Mouse (Mus musculus): ENCODE results near the gene Ssbp4. TPM values are rescaled to one million over a fixed set of nuclear protein-coding genes. Genes with fewer than 3 reads are reported as not detected.
"Not testable (repeated sequence)": the region's sequence is repeated elsewhere in the genome, so short reads cannot be mapped to it uniquely, and the experiment has no call there.

The Ssbp4 gene
- polyA plus RNA-seq, 1 experiment from 2014 or later = 135 TPM

- DNase-seq (ENCODE audit: low spot score) = peak; percentile 94
Measured at GRCm38 (mm10) chr8:70593961-70594609, 14.6 kb downstream of the Ssbp4 start, which contains the start of gene Isyna1. Gene Isyna1, plus strand, starts transcription at chr8:70594373.

- no peak for DNase-seq (ENCODE audit: low spot score)
Measured at GRCm38 (mm10) chr8:70593173-70593572, 15.5 kb downstream of the Ssbp4 start.

GRCm38 (mm10) chr8:70591569-70591968, 17.1 kb downstream of the Ssbp4 start:
- no peak for DNase-seq (ENCODE audit: low spot score)

GRCm38 (mm10) chr8:70587955-70588354, 20.7 kb downstream of the Ssbp4 start:
- not testable (repeated sequence) for DNase-seq (ENCODE audit: low spot score)

GRCm38 (mm10) chr8:70585258-70585652, 23.4 kb downstream of the Ssbp4 start:
- peak; percentile 59 for DNase-seq (ENCODE audit: low spot score)

- DNase-seq (ENCODE audit: low spot score) = no peak
Measured at GRCm38 (mm10) chr8:70584606-70585257, 23.9 kb downstream of the Ssbp4 start.

GRCm38 (mm10) chr8:70583476-70584387, 24.9 kb downstream of the Ssbp4 start:
- no peak for DNase-seq (ENCODE audit: low spot score)

GRCm38 (mm10) chr8:70577207-70577606, 31.5 kb downstream of the Ssbp4 start:
- no peak for DNase-seq (ENCODE audit: low spot score)

- DNase-seq (ENCODE audit: low spot score) = no peak
Measured at GRCm38 (mm10) chr8:70574915-70575314, 33.8 kb downstream of the Ssbp4 start.

- DNase-seq (ENCODE audit: low spot score) = no peak
Measured at GRCm38 (mm10) chr8:70574302-70574701, 34.4 kb downstream of the Ssbp4 start.

- DNase-seq (ENCODE audit: low spot score) = no peak
Measured at GRCm38 (mm10) chr8:70570990-70571389, 37.7 kb downstream of the Ssbp4 start.

GRCm38 (mm10) chr8:70570360-70570759, 38.3 kb downstream of the Ssbp4 start:
- DNase-seq (ENCODE audit: low spot score) = no peak

GRCm38 (mm10) chr8:70565561-70565960, 43.1 kb downstream of the Ssbp4 start:
- DNase-seq (ENCODE audit: low spot score) = peak; percentile 55

- DNase-seq (ENCODE audit: low spot score) = peak; percentile 24
Measured at GRCm38 (mm10) chr8:70564696-70565235, 43.9 kb downstream of the Ssbp4 start.

GRCm38 (mm10) chr8:70563763-70564387, 44.8 kb downstream of the Ssbp4 start:
- DNase-seq (ENCODE audit: low spot score) = no peak

GRCm38 (mm10) chr8:70562802-70563201, 45.9 kb downstream of the Ssbp4 start:
- DNase-seq (ENCODE audit: low spot score) = no peak

- DNase-seq (ENCODE audit: low spot score) = no peak
Measured at GRCm38 (mm10) chr8:70561809-70562535, 46.7 kb downstream of the Ssbp4 start.

- DNase-seq (ENCODE audit: low spot score) = no peak
Measured at GRCm38 (mm10) chr8:70561357-70561756, 47.3 kb downstream of the Ssbp4 start.

- DNase-seq (ENCODE audit: low spot score) = no peak
Measured at GRCm38 (mm10) chr8:70560564-70560963, 48.1 kb downstream of the Ssbp4 start.

GRCm38 (mm10) chr8:70560096-70560495, 48.6 kb downstream of the Ssbp4 start:
- peak; percentile 73 for DNase-seq (ENCODE audit: low spot score)
